Mouse (Mus musculus) urinary bladder, postnatal 36 days (tissue): ENCODE measurements at regions not wholly inside any gene's neighbourhood (a gene's known extent, or its start where the extent isn't known, plus 50 kb on each side); places are given as distances from the start of the nearest gene placed in this dataset.

Experiments
- DNase-seq, 2 experiments: peaks; one replicate each; pipeline ENCODE4 v3.0.0; 2022; ENCODE audit warnings: low spot score in 2 of 2, mixed read lengths in 1 of 2

GRCm38 (mm10) chr15:63006471-63007228 lies 838.3 kb downstream of the Gsdmc2 start:
- no peak for DNase-seq

- no peak for DNase-seq
These were observed 850.3 kb downstream of the Gsdmc2 start for GRCm38 (mm10) chr15:62994691-62995090.

GRCm38 (mm10) chr15:62986871-62987270 lies 858.1 kb downstream of the Gsdmc2 start:
- DNase-seq: no peak

- DNase-seq: no peak
These were observed 858.8 kb downstream of the Gsdmc2 start for GRCm38 (mm10) chr15:62986147-62986546.

GRCm38 (mm10) chr15:62970566-62970965 lies 874.4 kb downstream of the Gsdmc2 start:
- no peak for DNase-seq

GRCm38 (mm10) chr15:62962681-62963080 lies 882.3 kb downstream of the Gsdmc2 start:
- no peak for DNase-seq

GRCm38 (mm10) chr15:62960623-62961022 lies 884.4 kb downstream of the Gsdmc2 start:
- DNase-seq: no peak

- no peak for DNase-seq
These were observed 886.3 kb downstream of the Gsdmc2 start for GRCm38 (mm10) chr15:62958506-62959330.

- DNase-seq: no peak
These were observed 890.1 kb downstream of the Gsdmc2 start for GRCm38 (mm10) chr15:62954889-62955288.

GRCm38 (mm10) chr15:62954322-62954820 lies 890.6 kb downstream of the Gsdmc2 start:
- no peak for DNase-seq

GRCm38 (mm10) chr15:62953215-62953941 lies 891.6 kb downstream of the Gsdmc2 start:
- no peak for DNase-seq

- DNase-seq: no peak
These were observed 892.3 kb downstream of the Gsdmc2 start for GRCm38 (mm10) chr15:62952487-62953214.

GRCm38 (mm10) chr15:62939416-62939815 lies 905.6 kb downstream of the Gsdmc2 start:
- no peak for DNase-seq

GRCm38 (mm10) chr15:62937756-62938155 lies 907.2 kb downstream of the Gsdmc2 start:
- no peak for DNase-seq

GRCm38 (mm10) chr15:62934522-62935189 lies 910.3 kb downstream of the Gsdmc2 start:
- no peak for DNase-seq

- no peak for DNase-seq
These were observed 924.5 kb downstream of the Gsdmc2 start for GRCm38 (mm10) chr15:62920520-62920919.

GRCm38 (mm10) chr15:62919264-62919663 lies 925.7 kb downstream of the Gsdmc2 start:
- DNase-seq: no peak

GRCm38 (mm10) chr15:62908379-62908778 lies 936.6 kb downstream of the Gsdmc2 start:
- no peak for DNase-seq

GRCm38 (mm10) chr15:62907181-62907580 lies 937.8 kb downstream of the Gsdmc2 start:
- no peak for DNase-seq

- DNase-seq: peak; percentile 1 to 75
These were observed 941.7 kb downstream of the Gsdmc2 start for GRCm38 (mm10) chr15:62903047-62903822.
